Mouse (Mus musculus) ES-Bruce4 (cell line): ENCODE measurements around the gene Astn2. TPM values are rescaled to one million over a fixed set of nuclear protein-coding genes. Genes with fewer than 3 reads are reported as not detected.

Experiments
- H3K27ac ChIP-seq: 2 replicates; pipeline ENCODE4 v1.5.1; 2012; ENCODE audit warnings: low read length, inconsistent platforms; ENCODE audit not compliant: insufficient read depth
- H3K27me3 ChIP-seq: 2 replicates; pipeline ENCODE4 v1.6.1; 2012; ENCODE audit warnings: mild to moderate bottlenecking, low read length, inconsistent platforms; ENCODE audit not compliant: control insufficient read depth, poor library complexity, insufficient read depth, severe bottlenecking
- H3K36me3 ChIP-seq: 2 replicates; pipeline ENCODE4 v1.6.1; 2012; ENCODE audit warnings: inconsistent platforms, mild to moderate bottlenecking, low read length, moderate library complexity; ENCODE audit not compliant: control insufficient read depth, poor library complexity, insufficient read depth, severe bottlenecking
- H3K4me1 ChIP-seq: one replicate; pipeline ENCODE4 v1.8.1; 2011; ENCODE audit warnings: low read length; ENCODE audit not compliant: control insufficient read depth, insufficient read depth
- H3K4me3 ChIP-seq: 2 replicates; pipeline ENCODE4 v1.5.1; 2011; ENCODE audit warnings: low read depth, mild to moderate bottlenecking, low read length
- H3K9ac ChIP-seq: 2 replicates; pipeline ENCODE4 v1.6.1; 2012; ENCODE audit warnings: low read depth, mild to moderate bottlenecking, inconsistent platforms; ENCODE audit not compliant: poor library complexity, severe bottlenecking
- H3K9me3 ChIP-seq: replicated peaks from 2 replicates; pipeline ENCODE4 v1.6.1; 2012; ENCODE audit warnings: mild to moderate bottlenecking, low read length, inconsistent platforms; ENCODE audit not compliant: control insufficient read depth, poor library complexity, insufficient read depth, severe bottlenecking
- CTCF ChIP-seq: IDR thresholded peaks from one replicate; pipeline ENCODE4 v1.8.1; 2011; ENCODE audit warnings: low read depth, low read length
- EP300 ChIP-seq: IDR thresholded peaks from 2 replicates; pipeline ENCODE4 v1.6.1; 2011; ENCODE audit warnings: low read depth, low read length; ENCODE audit not compliant: insufficient read depth
- POLR2A ChIP-seq: IDR thresholded peaks from one replicate; pipeline ENCODE4 v1.8.1; 2011; ENCODE audit warnings: low read length; ENCODE audit not compliant: insufficient read depth
- polyA plus RNA-seq: library from polyadenylated mRNA; stranded (reverse); fragments of >200 nt; gene quantifications from 2 replicates; pipeline ENCODE4 v1.2.4, GENCODE M21; 2011; ENCODE audit warnings: low read depth; ENCODE audit not compliant: missing spikeins, insufficient read depth, insufficient read length

The Astn2 gene
- polyA plus RNA-seq, 1 experiment, result not detected

- no peak overlapping the region for H3K4me3 ChIP-seq
- H3K36me3 ChIP-seq, result no peaks in the 10 kb centered on the region
- H3K9ac ChIP-seq, result no peak overlapping the region
- no peaks in the 10 kb centered on the region for H3K27me3 ChIP-seq
- H3K27ac ChIP-seq, result no peak overlapping the region
- no peaks in the 10 kb centered on the region for H3K9me3 ChIP-seq
- H3K4me1 ChIP-seq, result no peaks in the 10 kb centered on the region
- TF ChIP-seq EP300 (no peak), CTCF (no peak), POLR2A (no peak)
Measured at GRCm38 (mm10) chr4:66261276-66261675, 143.1 kb downstream of the Astn2 start.

- TF ChIP-seq EP300 (no peak), CTCF (no peak), POLR2A (no peak)
- no peaks in the 10 kb centered on the region for H3K36me3 ChIP-seq
- H3K27ac ChIP-seq, result no peak overlapping the region
- no peak overlapping the region for H3K4me3 ChIP-seq
- no peaks in the 10 kb centered on the region for H3K9me3 ChIP-seq
- no peaks in the 10 kb centered on the region for H3K27me3 ChIP-seq
- no peak overlapping the region for H3K9ac ChIP-seq
- H3K4me1 ChIP-seq, result no peaks in the 10 kb centered on the region
Measured at GRCm38 (mm10) chr4:66258905-66259304, 145.5 kb downstream of the Astn2 start.

- Histone ChIP-seq H3K27me3 (no peaks in the 10 kb centered on the region), H3K9me3 (no peaks in the 10 kb centered on the region), H3K27ac (no peak overlapping the region), H3K36me3 (no peaks in the 10 kb centered on the region), H3K4me1 (no peaks in the 10 kb centered on the region), H3K4me3 (no peak overlapping the region), H3K9ac (no peak overlapping the region)
- TF ChIP-seq POLR2A, result no peak
Measured at GRCm38 (mm10) chr4:66254695-66255492, 149.5 kb downstream of the Astn2 start.

GRCm38 (mm10) chr4:66248521-66248920 is 155.9 kb downstream of the Astn2 start:
- Histone ChIP-seq H3K4me1 (no peaks in the 10 kb centered on the region), H3K27ac (no peak overlapping the region), H3K9ac (no peak overlapping the region), H3K36me3 (no peaks in the 10 kb centered on the region), H3K4me3 (no peak overlapping the region), H3K9me3 (no peaks in the 10 kb centered on the region), H3K27me3 (no peaks in the 10 kb centered on the region)
- TF ChIP-seq POLR2A, result no peak
- no peak for TF ChIP-seq EP300
- no peak for TF ChIP-seq CTCF

GRCm38 (mm10) chr4:66242683-66243082 is 161.7 kb downstream of the Astn2 start:
- no peaks in the 10 kb centered on the region for H3K4me1 ChIP-seq
- no peaks in the 10 kb centered on the region for H3K27me3 ChIP-seq
- H3K9me3 ChIP-seq, result no peaks in the 10 kb centered on the region
- no peak overlapping the region for H3K4me3 ChIP-seq
- no peak overlapping the region for H3K9ac ChIP-seq
- no peak overlapping the region for H3K27ac ChIP-seq
- TF ChIP-seq CTCF, result no peak
- TF ChIP-seq EP300, result no peak
- no peak for TF ChIP-seq POLR2A
- H3K36me3 ChIP-seq, result no peaks in the 10 kb centered on the region

GRCm38 (mm10) chr4:66232799-66233198 is 171.6 kb downstream of the Astn2 start:
- H3K4me3 ChIP-seq, result no peak overlapping the region
- no peak overlapping the region for H3K9ac ChIP-seq
- TF ChIP-seq EP300, result no peak
- no peak for TF ChIP-seq CTCF
- no peak for TF ChIP-seq POLR2A
- no peaks in the 10 kb centered on the region for H3K36me3 ChIP-seq
- H3K9me3 ChIP-seq, result no peaks in the 10 kb centered on the region
- no peaks in the 10 kb centered on the region for H3K27me3 ChIP-seq
- H3K4me1 ChIP-seq, result no peaks in the 10 kb centered on the region
- H3K27ac ChIP-seq, result no peak overlapping the region
